Mouse (Mus musculus): ENCODE measurements around the gene Lrp11.

The Lrp11 gene

DNA sequence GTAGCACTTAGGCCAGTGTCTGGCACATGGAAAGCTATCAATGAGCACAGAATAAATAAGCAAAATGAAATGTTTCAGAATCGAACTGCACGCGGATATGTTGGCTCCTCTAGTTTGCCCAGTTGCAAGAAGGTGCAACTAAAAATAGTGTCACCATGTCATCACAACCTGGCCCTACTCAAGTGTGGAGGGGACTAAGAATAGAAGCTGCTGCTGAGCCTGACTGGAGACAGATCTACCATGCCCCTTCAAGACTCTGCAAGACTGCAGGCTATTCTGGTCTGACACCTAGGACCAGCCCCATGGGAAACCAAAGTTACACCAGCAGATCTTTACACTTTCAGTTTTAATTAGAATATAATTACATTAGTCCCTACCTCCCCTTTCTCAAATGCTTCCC is 32.8 kb downstream of the Lrp11 start:
- DNase-seq (ENCODE audit: low read depth, low spot score) = no peak

DNA sequence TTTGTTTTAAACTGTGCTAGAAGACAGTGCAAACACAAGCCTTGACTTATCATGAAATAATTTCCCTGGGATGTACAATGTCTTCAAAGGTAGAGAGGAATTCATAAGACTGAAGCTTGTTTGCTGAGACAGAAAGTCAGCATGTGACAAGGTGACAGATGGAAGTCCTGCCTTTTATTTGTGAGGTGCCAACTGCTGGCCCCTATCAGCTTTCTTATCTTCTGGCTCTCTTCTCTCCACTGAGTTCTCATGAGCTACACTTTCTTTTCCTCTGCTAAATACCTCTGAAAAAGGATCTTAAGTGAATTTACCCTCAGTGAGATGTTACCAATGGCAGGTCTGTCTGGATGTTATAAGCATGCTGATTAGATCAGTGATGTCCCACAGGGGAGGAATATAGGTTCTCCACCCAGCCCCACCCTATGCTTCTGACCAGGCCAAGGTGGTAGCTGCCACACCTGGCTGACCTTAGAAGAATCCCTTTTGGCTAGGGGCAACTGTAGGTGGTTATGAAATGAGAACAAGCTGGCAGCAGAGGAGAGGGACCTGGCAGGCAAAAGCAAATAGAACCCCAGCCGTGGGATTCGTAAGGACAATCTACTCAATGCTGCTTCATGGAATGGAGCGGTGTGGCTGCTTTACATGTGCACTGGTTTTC is 34.4 kb downstream of the Lrp11 start:
- no peak for DNase-seq (ENCODE audit: low read depth, low spot score)

DNA sequence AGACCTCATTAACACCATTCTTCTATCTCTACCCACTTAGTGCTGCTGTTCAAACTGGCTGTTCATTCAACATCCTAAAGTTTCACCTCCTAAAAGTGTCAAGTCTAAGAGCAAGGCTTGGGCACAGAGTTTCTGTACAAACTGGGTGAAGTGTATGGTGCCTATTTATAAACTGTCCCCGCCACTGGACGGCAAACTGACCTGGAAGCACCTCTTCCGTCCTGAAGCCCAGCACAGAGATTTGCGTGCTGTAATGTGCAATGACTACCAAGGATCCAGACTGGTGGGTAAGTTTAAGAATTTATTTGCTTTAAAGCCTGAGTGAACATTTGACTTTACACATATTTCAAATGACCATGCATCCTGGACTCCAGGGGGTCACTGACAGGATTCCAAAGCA is 39.5 kb downstream of the Lrp11 start:
- no peak for DNase-seq (ENCODE audit: low read depth, low spot score)

DNA sequence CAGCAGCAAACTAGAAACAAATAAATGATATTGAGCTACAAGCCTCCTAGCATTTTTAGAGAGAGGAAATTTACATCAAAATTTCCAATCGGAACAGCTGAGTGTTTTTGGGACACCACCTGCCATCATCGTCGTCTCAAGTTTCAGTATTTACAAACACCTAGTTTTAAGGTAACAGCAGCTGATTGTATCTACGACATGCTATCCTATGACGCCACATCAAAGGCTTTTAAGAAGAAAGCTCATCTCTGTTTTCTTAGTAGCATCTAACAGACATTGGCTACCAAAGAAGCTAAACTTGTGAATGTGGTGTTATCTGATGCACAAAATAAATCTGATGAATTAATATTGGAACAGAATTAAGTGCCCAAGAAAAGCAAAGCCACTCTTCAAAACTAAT is 40.7 kb downstream of the Lrp11 start:
- DNase-seq (ENCODE audit: low read depth, low spot score) = no peak

DNA sequence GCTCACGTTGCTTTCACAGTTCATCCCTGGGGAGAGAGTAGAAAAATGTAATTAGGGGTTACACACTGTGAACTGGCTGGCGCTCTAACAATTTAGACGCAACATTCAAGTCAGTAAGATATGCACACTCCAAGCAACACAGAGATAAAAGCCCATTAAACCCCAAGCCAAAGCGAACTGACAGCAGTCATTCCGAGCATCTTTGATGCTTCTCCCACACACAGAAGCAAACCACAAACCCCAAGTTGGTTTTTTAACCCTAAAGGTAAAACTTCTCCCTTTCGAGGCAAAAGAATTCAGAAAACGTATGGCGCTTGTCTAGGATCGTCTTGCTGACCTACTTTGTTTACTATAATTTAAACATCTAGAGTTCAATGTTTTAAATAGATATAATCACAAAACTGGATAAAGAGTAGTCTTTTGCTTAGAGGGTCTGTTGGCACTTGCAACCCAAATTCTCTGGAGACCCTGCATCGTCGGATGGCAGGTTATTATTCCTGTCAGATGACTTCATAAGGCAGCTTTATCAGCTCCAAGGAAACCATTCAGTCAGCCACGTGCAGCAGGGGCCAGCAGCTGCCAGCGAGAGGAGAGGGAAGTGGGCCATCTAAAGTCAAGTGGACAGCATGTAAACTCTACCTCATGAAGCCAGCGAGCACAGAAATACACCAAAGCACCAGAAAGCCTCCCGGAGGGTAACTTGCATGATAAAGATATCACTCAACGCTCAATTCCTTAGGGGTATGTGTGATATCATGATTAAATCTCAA is 41.5 kb downstream of the Lrp11 start:
- DNase-seq (ENCODE audit: low read depth, low spot score) = no peak

DNA sequence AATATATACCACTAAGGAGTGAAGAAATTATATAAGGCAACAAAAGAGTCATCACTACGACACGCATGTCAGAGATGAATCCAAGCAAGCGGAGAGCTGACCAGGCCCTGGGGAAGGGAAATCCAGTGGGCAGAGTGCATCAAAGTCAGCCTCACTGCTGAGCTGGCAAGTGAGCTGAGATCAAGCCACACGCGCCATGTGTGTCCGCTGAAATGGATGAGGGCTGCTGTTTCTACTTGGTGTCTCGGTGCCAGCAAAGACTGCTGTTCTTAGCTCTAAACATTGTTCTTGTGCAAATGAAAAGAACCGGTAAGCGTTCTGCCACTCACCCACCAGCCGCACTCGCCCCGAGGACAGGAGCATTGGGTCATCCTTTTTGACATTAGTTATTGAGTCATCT is 50.8 kb downstream of the Lrp11 start:
- DNase-seq (ENCODE audit: low read depth, low spot score) = no peak

DNA sequence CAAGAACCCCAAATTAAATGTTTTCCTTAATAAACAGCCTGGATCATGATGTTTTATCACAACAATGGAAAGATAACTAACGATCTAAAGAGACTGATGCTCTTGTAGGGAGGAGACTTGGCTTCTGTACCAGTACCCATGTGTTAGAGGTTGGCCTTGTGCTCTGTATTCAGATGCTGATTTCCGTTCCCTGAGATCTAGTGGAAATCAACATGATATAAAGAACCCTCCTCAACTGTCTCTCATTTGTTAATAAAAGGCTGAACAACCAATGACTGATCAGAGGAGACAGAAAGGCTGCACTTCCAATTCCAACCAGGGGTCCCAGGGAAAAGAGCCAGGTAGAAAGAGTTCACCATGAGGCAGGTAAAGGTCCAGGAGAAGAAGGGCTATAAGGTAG is 56.3 kb downstream of the Lrp11 start:
- DNase-seq (ENCODE audit: low read depth, low spot score) = no peak

DNA sequence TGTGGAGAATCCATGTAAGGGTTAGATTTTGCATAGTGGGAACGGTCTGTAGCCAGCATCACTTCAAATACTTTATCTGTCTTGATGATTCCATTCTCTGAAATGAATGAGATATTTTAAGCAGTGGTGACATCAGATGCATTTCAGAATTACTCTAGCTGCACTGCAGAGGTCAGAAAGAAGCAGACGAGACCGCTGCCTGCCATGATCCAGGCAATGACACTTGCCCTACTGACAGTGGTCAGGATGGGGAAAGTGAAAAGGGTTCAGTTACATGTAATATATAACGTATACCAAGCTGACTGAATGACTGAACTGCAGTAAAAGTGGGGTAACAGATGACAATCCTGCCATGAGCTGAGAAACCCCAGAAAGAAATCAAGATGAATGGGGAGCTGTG is 59.5 kb downstream of the Lrp11 start:
- no peak for DNase-seq (ENCODE audit: low read depth, low spot score)

DNA sequence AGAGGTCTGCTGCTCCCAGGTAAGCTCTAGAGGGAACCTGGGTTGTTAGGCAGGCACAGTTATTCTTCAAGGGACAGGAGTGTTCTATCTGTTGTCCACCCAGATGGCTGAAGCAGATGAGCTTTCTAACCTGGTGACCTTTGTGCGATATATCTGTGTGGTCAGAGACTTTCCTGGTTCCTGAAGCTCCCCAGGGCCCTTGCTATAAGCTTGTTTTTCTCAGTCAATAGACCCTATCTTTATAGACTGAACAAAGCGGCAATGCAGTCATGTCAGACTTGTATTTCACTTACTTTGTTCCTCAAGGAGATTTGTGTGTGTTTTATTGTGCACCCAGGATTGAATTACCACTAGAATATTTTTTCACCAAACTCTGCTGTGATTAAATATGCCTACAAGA is 61.5 kb downstream of the Lrp11 start:
- DNase-seq (ENCODE audit: low read depth, low spot score) = no peak

DNA sequence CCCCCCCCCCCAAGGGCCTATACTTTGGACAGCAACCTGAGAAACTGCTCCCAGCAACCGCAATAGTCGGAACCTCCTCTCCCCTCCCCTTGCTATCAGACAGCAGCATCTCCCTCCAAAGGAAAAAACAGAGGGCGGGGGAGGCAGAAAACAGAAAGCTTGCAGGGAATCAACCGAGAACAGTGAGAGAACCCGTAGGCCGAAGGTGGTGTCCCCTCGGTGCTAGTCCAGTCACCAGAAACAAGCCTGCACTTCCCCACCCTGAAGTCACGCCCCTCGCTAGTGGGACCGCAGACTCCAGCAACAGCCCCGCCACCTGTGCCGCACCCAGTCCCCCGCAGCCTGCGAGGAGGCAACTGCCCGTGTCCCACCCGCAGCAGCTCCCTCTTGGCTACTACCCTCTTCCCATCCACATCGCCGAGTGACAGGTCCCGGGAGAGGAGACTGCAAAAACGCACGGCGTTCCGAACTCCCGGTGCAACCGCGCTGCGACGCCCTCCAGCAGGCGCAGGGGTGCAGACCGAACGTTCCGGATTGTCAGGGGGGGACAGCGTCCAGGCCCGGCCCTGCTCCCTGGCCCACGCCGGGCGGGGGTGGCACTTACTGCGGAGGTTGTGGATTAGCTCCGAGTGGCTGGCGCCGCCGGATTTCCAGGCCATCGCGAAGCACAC is 73.0 kb downstream of the Lrp11 start:
- peak; percentile 49 for DNase-seq (ENCODE audit: low read depth, low spot score)

DNA sequence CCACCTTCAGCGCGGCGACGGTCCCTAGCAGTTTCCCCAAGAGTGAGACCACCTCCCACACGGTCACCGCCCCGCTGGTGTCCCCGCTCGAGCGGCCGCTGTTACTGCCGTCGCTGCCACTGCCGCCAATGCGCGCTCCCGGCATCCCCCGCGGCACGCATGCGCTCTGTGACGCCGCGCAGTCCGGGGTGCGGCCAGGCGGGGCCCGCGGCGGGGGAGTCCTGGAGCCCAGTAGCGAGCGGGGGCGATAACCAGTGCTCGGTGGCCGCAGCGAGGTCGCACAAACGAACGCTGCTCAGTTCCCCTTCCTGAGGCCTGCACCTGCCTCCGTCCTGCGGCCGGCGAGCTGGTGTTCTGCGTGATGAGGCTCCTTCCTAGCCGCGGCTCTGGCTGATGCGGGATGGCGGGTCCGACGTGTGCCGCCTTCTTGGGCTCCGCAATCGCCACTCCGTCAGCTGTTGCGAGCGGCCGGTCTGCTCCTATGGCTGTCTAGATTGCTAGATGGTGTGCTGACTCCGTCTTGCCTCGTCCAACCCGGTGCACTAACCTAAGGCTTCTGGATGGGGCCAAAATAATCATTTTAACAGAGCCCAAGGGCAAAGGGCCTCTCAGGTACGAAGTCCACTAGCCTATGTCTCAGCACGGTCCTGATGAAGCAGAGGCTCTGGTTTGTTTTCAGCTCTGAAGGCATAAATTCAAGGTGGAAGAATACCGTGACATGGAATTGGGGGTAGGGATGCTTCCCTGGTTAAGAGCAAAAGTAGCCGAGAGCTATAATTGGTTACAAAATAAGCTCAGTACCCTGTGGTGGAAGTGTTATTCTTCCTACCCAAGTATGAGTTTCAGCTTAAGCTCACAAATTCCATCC is 73.8 kb downstream of the Lrp11 start:
- peak; percentile 79 for DNase-seq (ENCODE audit: low read depth, low spot score)

DNA sequence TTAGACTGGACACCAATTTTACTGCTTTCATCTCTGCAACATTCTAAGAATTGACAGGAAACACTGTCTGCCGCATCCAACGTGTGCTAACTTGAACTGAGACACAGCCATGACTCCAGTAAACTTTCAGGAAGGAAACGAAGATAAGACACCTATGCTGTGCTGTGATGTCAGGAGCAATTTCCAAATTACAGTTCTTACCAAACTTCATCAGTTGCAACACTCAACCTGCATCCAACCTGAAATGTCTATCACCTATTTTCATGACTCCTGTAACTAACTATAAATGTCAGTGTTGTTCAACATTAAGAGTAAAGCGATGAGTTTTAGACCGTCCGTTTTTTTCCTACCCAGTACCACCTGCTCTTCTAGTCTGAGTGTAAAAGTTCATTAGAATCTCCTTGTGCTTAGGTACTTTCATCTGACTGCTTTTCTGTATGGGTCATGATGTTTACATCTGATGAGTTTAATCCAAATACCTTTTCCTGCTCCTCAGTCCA is 74.5 kb downstream of the Lrp11 start:
- no peak for DNase-seq (ENCODE audit: low read depth, low spot score)

DNA sequence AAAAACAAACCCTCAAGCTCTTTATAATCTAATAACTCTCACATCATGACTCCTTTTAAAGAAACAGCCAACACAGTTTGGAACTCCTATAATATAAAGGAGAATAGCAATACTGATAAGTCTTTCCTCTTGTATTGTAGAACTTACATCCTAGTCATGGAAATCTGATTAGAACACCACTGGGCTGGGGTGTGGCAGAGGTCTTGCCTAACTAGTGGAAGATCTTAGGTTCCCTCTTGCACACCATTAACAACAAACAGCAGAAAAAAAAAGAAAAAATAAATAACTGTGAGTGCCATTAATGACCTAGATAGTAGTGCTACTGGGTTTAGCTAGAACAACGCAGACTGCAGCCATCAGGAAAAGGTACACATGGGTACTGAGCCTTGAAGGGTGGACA is 75.3 kb downstream of the Lrp11 start:
- no peak for DNase-seq (ENCODE audit: low read depth, low spot score)

DNA sequence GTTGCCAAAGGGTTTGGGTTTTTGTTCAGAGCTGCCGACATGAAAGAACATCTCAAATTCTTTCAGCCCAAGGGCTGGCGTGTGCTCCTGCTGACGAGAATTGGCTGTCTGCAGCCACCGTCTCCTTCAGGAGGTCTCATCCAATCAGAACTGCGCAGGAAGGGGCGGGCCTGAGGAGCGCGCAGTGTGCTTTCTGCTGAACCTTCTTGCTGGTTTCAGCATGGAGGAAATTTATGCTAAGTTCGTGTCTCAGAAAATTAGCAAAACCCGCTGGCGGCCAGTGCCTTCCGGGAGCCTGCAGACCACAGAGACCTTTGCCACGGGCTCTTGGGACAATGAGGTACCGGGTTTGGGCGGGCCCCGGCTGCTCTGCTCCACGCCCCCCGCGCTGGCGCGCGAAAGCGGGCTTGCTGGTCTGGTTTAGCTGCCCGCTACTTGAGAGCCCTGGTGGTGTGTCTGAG is 77.8 kb downstream of the Lrp11 start, which contains the start of gene Nup43:
Gene Nup43 (plus strand): TSS at position 162 of the 461 bp plus-strand sequence.
- peak; percentile 82 for DNase-seq (ENCODE audit: low read depth, low spot score)

DNA sequence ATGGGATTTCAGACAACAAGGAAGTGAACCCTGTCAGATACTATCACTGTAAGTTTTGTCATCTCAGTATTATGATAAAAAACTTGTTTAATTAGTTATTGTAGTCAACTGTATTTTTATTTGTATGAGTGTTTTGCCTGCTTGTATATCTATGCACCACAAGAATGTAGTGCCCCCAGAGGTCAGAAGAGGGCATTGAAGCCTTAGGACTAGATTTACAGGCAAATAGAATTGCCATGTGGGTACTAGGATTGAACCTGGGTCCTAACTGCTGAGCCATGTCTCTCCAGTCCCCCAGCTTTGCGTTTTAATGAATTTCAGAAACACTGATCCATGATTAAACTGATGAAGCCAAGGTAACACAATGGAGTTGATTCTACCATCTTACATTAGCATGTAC is 84.1 kb downstream of the Lrp11 start:
- DNase-seq (ENCODE audit: low read depth, low spot score) = no peak

All from embryo, embryonic 11.5 days (tissue).